Comparison of ENCODE assay signal across 8 mouse cellular contexts in the genomic region with DNA sequence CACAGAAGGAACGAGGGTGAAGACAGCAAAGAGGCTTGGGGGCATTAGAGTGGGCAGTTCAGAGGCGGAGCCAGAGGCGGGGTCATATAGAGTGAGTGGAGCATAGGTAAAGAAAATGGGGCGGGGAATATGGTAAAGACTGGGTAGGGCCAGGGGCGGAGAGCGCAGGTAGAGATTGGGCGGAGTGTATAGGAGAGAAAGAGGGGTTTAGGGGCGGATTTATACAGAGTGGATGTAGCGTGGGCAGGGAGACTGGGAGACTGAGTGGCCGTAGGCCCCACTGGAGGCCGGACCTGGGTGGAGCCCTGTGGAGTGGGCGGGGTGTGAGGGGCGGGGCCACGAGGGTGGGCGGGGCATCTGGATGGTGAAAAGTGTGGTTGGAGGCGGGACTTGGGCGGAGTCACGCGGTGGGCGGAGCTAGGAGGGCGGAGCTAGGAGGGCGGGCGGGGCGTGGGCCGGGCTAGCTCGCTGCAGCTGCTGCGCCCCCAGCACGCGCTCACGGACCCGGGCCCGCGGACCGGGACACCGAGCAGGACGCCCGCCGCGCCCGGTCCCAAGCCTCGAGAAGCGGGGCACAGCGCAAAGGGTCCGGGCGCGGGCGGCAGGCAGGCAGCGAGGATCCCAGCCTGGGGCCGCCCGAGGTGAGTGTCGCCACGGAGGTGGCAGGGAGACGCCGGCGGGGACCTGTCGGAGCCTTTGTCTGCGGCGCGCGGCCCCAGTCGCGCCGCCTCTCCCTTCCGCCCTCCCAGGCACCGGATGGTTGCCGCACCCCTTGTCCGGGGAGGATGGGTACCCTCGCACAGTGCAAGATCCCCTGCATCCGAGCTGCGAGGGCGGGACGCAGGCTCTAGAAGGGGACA. TPM values are rescaled to one million over a fixed set of nuclear protein-coding genes. Genes with fewer than 3 reads are reported as not detected.
DNase-seq lines count a peak whose midpoint lies in the region; ATAC-seq lines count a peak whose summit lies in the region.

No protein-coding gene starts in this region.

- peak overlapping the region; percentile 81 for H3K4me3 ChIP-seq in forebrain, embryonic 12.5 days (replicated peaks)
- peak overlapping the region; percentile 71 for H3K4me3 ChIP-seq in midbrain, embryonic 12.5 days

- H3K27me3 ChIP-seq in forebrain, embryonic 12.5 days: peaks cover 26% of the 10 kb centered on the region
- peaks cover 35% of the 10 kb centered on the region for H3K27me3 ChIP-seq in midbrain, embryonic 12.5 days

- peaks cover 22% of the 10 kb centered on the region for H3K4me1 ChIP-seq in forebrain, embryonic 12.5 days
- peaks cover 14% of the 10 kb centered on the region for H3K4me1 ChIP-seq in midbrain, embryonic 12.5 days

- H3K4me2 ChIP-seq in forebrain, embryonic 12.5 days: peak overlapping the region; percentile 87
- H3K4me2 ChIP-seq in midbrain, embryonic 12.5 days (replicated peaks): peak overlapping the region; percentile 70

- H3K9me3 ChIP-seq in forebrain, embryonic 12.5 days: no peaks in the 10 kb centered on the region
- H3K9me3 ChIP-seq in midbrain, embryonic 12.5 days: no peaks in the 10 kb centered on the region

- H3K9ac ChIP-seq in forebrain, embryonic 12.5 days: peak overlapping the region; percentile 84
- peak overlapping the region; percentile 70 for H3K9ac ChIP-seq in midbrain, embryonic 12.5 days (replicated peaks)

- H3K36me3 ChIP-seq in forebrain, embryonic 12.5 days (replicated peaks): peaks cover 16% of the 10 kb centered on the region
- peaks cover 12% of the 10 kb centered on the region for H3K36me3 ChIP-seq in midbrain, embryonic 12.5 days

- H3K27ac ChIP-seq in forebrain, embryonic 12.5 days: 0 out of 2 replicates have a peak overlapping the region, but pooled peaks have one; percentile 31
- H3K27ac ChIP-seq in midbrain, embryonic 12.5 days (replicated peaks): peak overlapping the region; percentile 26; the same call in 1 of the 2 replicates

- DNase-seq in right cerebral cortex, postnatal 25 days: peak; percentile 48
- DNase-seq in right cerebral cortex, adult 18-20 months: no peak
- peak; percentile 62 for DNase-seq in cerebellum, adult 11 months
- peak; percentile 67 for DNase-seq in kidney, postnatal 10 days
- peak; percentile 29 for DNase-seq in thymus, postnatal 0 days (ENCODE audit: low spot score)
- no peak for DNase-seq in c-Kit-positive CD71-positive TER-119-positive erythroid progenitor cells, embryonic 14.5 days (ENCODE audit: low spot score)

- WGBS in forebrain, embryonic 12.5 days: under 1% methylated on average over 62 of the region's 72 CpGs
- WGBS in midbrain, embryonic 12.5 days: 1% methylated on average over 71 of the region's 72 CpGs

- ATAC-seq in forebrain, embryonic 12.5 days (ENCODE audit: low FRiP score): peak; percentile 89
- ATAC-seq in midbrain, embryonic 12.5 days (ENCODE audit: low FRiP score, low read depth): peak; percentile 87

RNA-seq across cellular contexts. Expression of a gene that starts 9.6 kb away (rescaled TPM):
- polyA plus RNA-seq in forebrain, embryonic 12.5 days (2016; fragmentation: Nextera tagmentation; extraction: Ambion mirVana): 43.4 and 44.9 TPM in 2 replicates
- polyA plus RNA-seq in midbrain, embryonic 12.5 days (2016; fragmentation: Nextera tagmentation; extraction: Ambion mirVana): 49.3 and 50.3 TPM in 2 replicates
- 0.44 and 0.59 TPM in 2 replicates for polyA plus RNA-seq in thymus, postnatal 0 days (2015; fragmentation: Nextera tagmentation; extraction: Ambion mirVana)

Comparison
In these comparisons a context has a peak if more than half of its experiments do, and no peak if none do; other contexts are left out.
1. DNase-seq: peak in right cerebral cortex, postnatal 25 days (single experiment), cerebellum, adult 11 months (single experiment), kidney, postnatal 10 days (single experiment) and thymus, postnatal 0 days (single experiment); none in right cerebral cortex, adult 18-20 months (single experiment) and c-Kit-positive CD71-positive TER-119-positive erythroid progenitor cells, embryonic 14.5 days (single experiment).
2. RNA of a gene that starts 9.6 kb away (polyA plus RNA-seq): 49.3 to 50.3 TPM in midbrain, embryonic 12.5 days and 43.4 to 44.9 TPM in forebrain, embryonic 12.5 days; 0.44 to 0.59 TPM in thymus, postnatal 0 days; every median in the first group is over 10 times any median in the second.